Mouse (Mus musculus) adrenal gland, postnatal 4 days (tissue): Measurements from ENCODE around the gene Adcy2. TPM values are rescaled to one million over a fixed set of nuclear protein-coding genes. Genes with fewer than 3 reads are reported as not detected.
A peak's percentile ranks its signal among the peaks of the same experiment; 100 is the strongest.

Experiments
- DNase-seq, 2 experiments: peaks; one replicate each; pipeline ENCODE4 v3.0.0; 2021 to 2022; ENCODE audit warnings: low spot score in 2 of 2, mixed read lengths in 2 of 2
- long read RNA-seq, 2 experiments: library from polyadenylated mRNA; stranded (forward); transcript quantifications; one replicate each; pipeline ENCODE4 v2.0.0; 2021
- total RNA-seq, 2 experiments: library from RNA; stranded (reverse); gene quantifications; 2 replicates each; pipeline ENCODE4 v1.2.3; 2021

Adcy2 gene
- total RNA-seq = 1 to 10 TPM; 3.2 to 3.3 TPM
- long read RNA-seq, experiment 1, partial matches to known transcripts = 0 of 1 reads
- long read RNA-seq, experiment 1, other reads (novel, unspliced or antisense) = 1 of 1 reads
- long read RNA-seq, experiment 2, full-length matches to known transcripts = 1 of 2 reads
- long read RNA-seq, experiment 2, partial matches to known transcripts = 0 of 2 reads
- long read RNA-seq, experiment 2, other reads (novel, unspliced or antisense) = 1 of 2 reads

GRCm38 (mm10) chr13:68998918-68999801, at the start of gene Adcy2:
Gene Adcy2, minus strand, starts transcription at chr13:68999541.
- peak; percentile 8 to 38 for DNase-seq

- no peak for DNase-seq
These were observed 37.8 kb upstream of the Adcy2 start for GRCm38 (mm10) chr13:69036991-69037597.

GRCm38 (mm10) chr13:69034621-69035020, 35.3 kb upstream of the Adcy2 start:
- no peak for DNase-seq

GRCm38 (mm10) chr13:69033532-69033931, 34.2 kb upstream of the Adcy2 start:
- no peak for DNase-seq

GRCm38 (mm10) chr13:69029078-69029757, 29.9 kb upstream of the Adcy2 start:
- no peak for DNase-seq

DNA sequence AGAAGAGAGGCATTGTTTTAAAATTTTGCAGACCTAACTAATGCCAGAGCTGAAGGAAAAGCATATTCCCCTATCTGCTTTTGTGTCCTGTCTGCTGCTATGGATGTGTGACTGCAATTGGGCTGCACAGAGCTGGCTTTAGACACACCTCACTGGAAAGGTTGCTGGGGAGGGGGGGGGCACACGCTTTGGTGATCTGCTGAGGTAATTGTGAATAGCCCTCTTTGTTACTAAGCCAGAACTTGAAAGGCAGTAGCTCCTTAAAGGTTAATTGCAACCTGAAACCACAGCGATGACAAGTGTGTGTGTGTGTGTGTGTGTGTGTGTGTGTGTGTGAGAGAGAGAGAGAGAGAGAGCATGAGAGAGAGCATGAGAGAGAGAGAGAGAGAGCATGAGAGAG, 25.6 kb upstream of the Adcy2 start:
- DNase-seq = no peak

- no peak for DNase-seq
These were observed 23.9 kb upstream of the Adcy2 start for GRCm38 (mm10) chr13:69023239-69023638.

- DNase-seq = no peak
These were observed 21.2 kb upstream of the Adcy2 start for GRCm38 (mm10) chr13:69020574-69020973.

DNA sequence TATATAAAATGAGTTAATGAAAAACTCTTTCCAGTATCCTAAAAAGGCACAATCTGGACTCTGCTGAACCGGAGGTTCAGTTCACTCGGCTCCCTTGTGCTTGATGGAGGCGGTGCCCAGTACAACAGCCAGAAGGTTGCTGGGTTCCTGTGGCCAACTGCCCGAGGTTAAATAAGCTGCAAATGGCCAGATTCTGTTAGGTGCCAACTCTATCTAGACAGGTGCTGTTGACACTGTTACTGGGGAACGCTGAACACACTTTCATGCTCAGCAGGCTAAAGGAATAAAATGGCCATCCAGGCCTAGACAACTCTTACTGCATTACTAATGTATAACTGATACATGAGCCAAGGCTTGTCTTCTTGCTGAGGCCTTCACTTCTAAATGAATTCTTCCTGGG, 7.6 kb upstream of the Adcy2 start:
- no peak for DNase-seq

GRCm38 (mm10) chr13:69006091-69006490, 6.8 kb upstream of the Adcy2 start:
- DNase-seq = no peak

DNA sequence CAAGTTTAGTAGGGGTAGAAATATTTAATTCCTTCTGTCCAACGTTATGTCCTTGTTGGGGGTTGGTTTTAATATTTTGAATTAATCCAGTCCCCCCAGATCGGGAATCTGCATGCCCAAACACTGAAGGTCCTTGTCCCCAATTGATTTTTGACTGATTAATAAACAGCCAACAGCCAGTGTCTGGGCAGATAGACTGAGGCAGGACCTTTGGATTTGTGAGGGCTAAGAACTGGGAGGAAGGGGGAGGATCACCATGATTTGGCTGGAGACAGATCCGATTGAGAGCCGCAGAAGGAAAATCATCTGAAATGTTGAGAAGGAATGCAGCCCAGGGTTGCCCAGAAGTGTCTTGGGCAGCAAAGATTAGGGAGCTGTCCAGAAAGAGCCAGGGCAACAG, 5.1 kb upstream of the Adcy2 start:
- no peak for DNase-seq

DNA sequence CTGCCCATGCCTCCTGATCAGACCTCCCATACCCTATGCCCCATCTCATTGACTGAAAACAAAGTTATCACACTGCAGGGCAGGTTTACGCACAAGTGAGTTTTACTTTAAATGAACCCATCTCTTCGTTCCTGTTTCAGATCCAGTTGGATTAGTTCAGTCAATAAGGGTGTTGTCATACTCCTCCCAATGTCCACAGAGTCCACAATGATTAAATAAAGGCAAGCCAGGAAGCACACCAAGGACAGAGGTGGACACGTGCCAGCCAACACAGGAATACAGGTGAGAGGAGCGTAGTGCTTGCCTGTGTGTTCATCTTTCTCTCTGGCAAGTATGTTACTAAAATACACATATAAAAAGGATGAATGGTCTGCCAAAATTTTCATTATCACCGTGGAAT, 3.3 kb upstream of the Adcy2 start:
- DNase-seq = no peak

DNA sequence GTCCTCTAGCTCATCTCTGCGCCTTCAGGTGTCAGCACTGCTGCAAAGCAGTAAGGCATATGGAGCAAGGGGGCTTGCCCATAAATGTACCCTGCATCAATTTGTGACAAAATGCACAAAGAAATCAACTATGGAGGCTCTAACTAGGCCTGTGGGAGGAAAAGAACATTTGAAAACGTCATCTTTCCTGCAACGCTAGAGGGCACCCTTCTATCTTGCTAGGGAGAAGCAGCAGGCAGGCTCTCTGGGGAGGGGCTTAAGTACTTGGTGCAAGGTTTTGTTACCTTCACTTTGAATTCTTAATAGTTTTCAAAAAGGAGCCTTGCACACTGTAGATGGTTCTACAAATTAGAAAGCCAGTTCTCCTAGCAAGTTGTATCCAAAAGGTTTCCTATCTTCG, 2.8 kb upstream of the Adcy2 start:
- DNase-seq = no peak

DNA sequence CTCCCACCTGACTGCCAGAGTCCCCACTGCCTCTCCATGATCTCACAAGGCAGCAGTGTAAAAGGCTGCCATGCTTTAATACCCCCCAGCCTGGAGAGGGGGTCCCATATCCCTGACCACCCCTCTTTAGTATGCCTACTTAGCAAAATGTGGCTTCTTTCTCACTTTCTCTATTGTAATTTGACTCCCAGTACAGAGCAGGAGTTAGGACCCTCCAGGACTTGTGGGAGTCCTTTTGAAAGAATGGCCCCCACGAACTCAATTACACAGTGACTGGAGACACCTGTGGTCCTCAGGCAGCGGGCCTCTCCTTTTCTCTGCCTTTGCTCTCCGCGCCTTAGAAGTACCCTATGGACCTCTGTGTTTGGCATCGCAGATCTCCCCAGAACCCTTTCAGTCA, 485 bp upstream of the Adcy2 start:
- DNase-seq = no peak

- DNase-seq = no peak
These were observed 803 bp downstream of the Adcy2 start for GRCm38 (mm10) chr13:68998558-68998917.

DNA sequence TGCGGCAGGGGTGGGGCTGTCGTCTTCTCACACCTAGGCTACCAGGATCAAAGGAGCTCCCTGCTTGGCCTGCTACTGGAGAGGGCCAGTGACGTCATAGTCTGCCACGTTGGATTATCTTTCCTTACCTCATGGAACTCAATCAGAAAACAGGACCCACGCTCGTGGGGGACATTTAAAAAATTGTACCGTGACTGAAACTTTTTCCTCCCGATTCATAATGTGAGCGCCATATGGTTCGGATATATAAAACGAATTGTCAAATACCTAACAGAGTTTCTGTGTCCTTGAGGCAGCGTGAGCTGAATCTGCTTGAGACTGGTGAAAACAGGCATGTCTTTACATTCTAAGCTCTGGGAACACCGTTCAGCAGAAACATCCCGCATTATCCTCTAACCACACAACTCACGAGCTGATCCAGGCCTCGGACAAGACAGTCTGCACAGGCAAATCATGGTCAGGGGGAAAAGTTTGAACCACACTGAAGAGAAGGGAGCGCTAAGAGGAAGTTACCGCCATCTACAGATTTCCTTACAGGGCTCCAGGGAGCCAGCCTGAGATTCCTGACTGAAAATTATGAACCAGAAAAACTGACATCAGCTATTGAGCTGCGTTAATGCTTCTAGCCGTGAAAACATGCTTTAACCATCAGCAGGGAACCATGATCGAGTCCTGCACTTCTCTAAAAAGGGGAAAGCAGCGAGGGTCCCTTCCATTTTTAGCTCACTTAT, 1.4 kb downstream of the Adcy2 start:
- no peak for DNase-seq

DNA sequence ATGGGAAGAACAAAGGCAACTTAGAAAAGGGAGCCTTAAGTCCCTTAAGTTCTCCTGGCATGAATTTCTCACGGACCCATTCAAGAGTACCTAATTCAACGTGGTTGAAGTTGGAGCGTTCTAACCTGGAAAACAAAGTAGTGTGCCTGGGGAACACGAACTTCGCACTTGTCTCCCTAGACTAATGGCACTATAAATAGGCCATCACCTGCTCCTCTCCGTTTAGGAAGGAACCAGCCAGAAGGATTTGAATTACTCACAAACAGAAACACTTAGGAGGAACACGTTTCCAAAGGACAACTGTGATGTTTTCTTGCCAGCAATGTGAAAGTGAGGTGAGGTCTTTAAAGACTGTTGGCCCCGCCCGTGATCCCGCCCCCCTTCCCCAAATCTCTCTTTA, 2.0 kb downstream of the Adcy2 start:
- no peak for DNase-seq

GRCm38 (mm10) chr13:68996661-68997060, 2.7 kb downstream of the Adcy2 start:
- DNase-seq = no peak

GRCm38 (mm10) chr13:68985789-68986188, 13.6 kb downstream of the Adcy2 start:
- DNase-seq = no peak

DNA sequence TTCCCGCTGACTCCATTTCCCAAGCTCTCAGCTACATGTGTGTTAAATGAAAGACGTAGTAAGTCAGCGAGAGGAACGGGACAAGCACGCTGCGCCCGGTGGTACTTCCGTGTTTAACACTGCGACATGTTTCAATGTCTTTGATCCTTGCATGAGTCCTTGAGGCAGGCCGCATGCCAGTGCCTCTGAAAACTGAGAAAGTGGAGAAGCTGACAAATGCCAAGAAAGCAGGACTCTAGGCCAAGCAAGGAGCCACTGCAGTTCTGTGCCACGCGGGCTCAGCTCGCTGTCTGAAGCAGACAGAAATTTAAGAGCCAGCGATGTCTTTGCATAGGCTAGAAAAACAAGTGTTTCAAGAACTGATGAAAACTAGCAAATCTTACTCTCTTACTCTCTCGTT, 15.3 kb downstream of the Adcy2 start:
- DNase-seq = no peak

DNA sequence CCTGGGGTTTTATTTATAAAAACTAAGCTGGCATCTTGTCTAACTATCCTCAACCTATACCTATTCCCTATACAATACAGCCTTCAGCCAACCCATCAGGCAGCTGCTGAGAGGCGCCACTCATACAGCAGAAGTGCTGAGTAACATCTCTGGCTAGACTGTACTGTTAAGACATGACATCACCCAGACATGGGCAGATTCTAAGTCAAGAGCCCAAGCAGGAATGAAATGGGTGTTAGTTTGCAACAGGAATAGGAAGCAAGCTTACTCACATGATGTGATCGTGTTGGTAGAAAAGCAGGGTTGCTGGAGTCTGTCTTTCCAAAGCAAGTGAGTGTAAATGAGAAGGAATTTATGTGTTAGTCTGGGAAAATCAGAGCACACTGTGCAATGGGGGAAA, 18.3 kb downstream of the Adcy2 start:
- DNase-seq = no peak
